Mouse (Mus musculus) olfactory bulb, adult 2 months (tissue): ENCODE results near the gene Sulf2.

ENCODE experiments used
- CTCF ChIP-seq: fragments of 200-500 bp; IDR thresholded peaks from 2 replicates; pipeline ENCODE4 v1.5.1; 2012; ENCODE audit warnings: low read depth, mild to moderate bottlenecking, low read length, moderate library complexity; ENCODE audit not compliant: insufficient read depth
- POLR2A ChIP-seq: fragments of 200-500 bp; IDR thresholded peaks from 2 replicates; pipeline ENCODE4 v1.6.1; 2012; ENCODE audit warnings: mild to moderate bottlenecking, low read depth, low read length, moderate library complexity; ENCODE audit not compliant: insufficient read depth

DNA sequence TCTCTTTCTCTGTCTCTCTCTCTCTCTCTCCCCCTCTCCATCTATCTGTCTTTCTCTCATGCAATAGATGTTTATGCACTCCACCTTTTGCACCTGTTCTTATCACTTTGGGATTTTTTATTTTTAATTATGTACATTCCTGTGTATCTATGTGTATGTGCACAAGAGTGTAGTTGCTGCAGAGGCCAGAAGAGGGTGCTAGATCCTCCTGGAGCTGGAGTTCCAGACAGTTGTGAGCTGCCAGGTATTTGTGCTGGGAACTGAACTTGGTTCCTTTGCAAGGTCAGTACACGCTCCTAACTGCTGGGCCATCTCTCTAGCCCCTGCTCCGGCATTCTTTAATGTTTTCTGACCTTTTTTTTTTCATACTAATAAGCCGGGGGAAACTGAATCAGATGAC is 38.0 kb upstream of the Sulf2 start:
- no peak for TF ChIP-seq CTCF
- TF ChIP-seq POLR2A = no peak
